Mouse (Mus musculus): ENCODE results near the gene Tanc2. TPM values are rescaled to one million over a fixed set of nuclear protein-coding genes. Genes with fewer than 3 reads are reported as not detected.

Tanc2 gene
- polyA plus RNA-seq, 2 experiments = 11.2 to 13.0 TPM

DNA sequence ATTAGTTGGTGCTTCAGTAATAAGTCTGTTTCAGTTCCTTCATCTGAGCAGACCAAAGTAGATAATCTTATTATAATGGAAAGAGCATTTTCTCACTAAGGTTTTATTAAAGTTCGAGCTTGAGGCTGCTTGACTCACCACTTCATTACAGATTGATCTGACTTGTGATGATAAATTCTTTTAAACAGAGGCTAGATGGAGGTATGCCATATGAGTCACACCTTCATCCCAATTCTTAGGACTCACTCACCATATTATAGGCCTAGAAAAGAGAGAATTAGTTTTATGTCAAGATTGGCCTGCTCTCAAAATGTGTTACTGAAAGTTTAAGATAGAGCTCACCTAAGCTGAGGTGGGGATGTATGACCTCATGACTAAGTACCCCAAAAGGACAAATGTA lies 153.4 kb downstream of the Tanc2 start:
- Histone ChIP-seq H3K4me2 (replicated peaks; ENCODE audit: low read depth, low read length, severe bottlenecking) (no peak overlapping the region), H3K27ac (replicated peaks; ENCODE audit: low read depth, low read length) (no peak overlapping the region), H3K4me1 (ENCODE audit: control insufficient read depth, insufficient read depth, low read length) (no peaks in the 10 kb centered on the region), H3K36me3 (ENCODE audit: control insufficient read depth, insufficient read depth, low read length) (no peaks in the 10 kb centered on the region), H3K4me3 (replicated peaks; ENCODE audit: low read length) (no peak overlapping the region), H3K27me3 (ENCODE audit: control insufficient read depth, insufficient read depth, low read length) (no peaks in the 10 kb centered on the region), H3K9ac (ENCODE audit: low read depth, low read length, severe bottlenecking) (no peak overlapping the region), H3K9me3 (ENCODE audit: control insufficient read depth, low read length) (no peaks in the 10 kb centered on the region)
- TF ChIP-seq POLR2A (IDR thresholded peaks at IDR 0.05; ENCODE audit: borderline replicate concordance, extremely low read depth, insufficient read depth, insufficient read length) = no peak
- ATAC-seq (ENCODE audit: low FRiP score, low read depth) (no peak), DNase-seq (ENCODE audit: low spot score) (no peak)
- WGBS = 76% methylated on average over 1 of the region's 1 CpGs

DNA sequence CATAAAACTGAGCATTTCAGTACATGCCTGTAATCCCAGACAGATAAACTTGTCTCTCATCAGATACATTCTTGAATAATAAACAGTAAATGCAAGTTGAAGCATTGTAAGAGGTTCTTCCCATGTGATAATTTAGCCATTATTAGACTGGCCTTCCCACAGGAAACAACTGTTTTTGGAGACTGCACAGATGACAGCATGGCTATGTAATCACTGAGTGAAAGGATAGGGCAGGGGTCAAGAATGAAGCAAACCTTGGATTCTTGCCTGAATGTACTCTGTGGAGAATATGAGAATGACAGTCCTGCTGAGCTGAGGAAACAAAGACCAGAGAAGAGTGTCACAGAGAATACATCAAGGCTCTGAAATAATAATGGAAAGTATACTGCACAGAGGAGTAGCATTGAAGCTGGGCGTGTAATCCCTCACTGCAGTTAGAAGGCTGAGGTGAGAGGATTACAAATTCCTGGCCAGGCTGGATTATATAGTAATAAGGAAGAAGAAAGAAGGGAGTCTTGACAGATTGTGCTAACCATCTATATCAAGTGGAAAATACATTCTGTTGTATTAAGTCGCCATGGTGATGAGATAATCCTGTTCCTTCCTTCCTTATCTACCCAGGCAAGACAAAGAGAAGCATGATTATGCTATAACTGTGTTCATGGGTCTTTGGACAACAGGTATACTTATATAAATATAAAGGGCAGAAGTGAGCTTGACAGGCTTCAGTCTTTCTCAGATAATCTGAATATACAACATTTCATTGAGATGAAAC lies 159.7 kb downstream of the Tanc2 start:
- Histone ChIP-seq H3K27me3 (ENCODE audit: control insufficient read depth, insufficient read depth, low read length) (no peaks in the 10 kb centered on the region), H3K9me3 (ENCODE audit: control insufficient read depth, low read length) (no peaks in the 10 kb centered on the region), H3K4me2 (replicated peaks; ENCODE audit: low read depth, low read length, severe bottlenecking) (no peak overlapping the region), H3K36me3 (ENCODE audit: control insufficient read depth, insufficient read depth, low read length) (no peaks in the 10 kb centered on the region), H3K9ac (ENCODE audit: low read depth, low read length, severe bottlenecking) (no peak overlapping the region), H3K27ac (replicated peaks; ENCODE audit: low read depth, low read length) (no peak overlapping the region), H3K4me1 (ENCODE audit: control insufficient read depth, insufficient read depth, low read length) (no peaks in the 10 kb centered on the region), H3K4me3 (replicated peaks; ENCODE audit: low read length) (no peak overlapping the region)
- TF ChIP-seq POLR2A (IDR thresholded peaks at IDR 0.05; ENCODE audit: borderline replicate concordance, extremely low read depth, insufficient read depth, insufficient read length) = no peak
- peak; percentile 50 for DNase-seq (ENCODE audit: low spot score)
- 0 out of 2 replicates have a peak, but pooled peaks have one; percentile 19 for ATAC-seq (ENCODE audit: low FRiP score, low read depth)
- 80% methylated on average over 2 of the region's 2 CpGs for WGBS

DNA sequence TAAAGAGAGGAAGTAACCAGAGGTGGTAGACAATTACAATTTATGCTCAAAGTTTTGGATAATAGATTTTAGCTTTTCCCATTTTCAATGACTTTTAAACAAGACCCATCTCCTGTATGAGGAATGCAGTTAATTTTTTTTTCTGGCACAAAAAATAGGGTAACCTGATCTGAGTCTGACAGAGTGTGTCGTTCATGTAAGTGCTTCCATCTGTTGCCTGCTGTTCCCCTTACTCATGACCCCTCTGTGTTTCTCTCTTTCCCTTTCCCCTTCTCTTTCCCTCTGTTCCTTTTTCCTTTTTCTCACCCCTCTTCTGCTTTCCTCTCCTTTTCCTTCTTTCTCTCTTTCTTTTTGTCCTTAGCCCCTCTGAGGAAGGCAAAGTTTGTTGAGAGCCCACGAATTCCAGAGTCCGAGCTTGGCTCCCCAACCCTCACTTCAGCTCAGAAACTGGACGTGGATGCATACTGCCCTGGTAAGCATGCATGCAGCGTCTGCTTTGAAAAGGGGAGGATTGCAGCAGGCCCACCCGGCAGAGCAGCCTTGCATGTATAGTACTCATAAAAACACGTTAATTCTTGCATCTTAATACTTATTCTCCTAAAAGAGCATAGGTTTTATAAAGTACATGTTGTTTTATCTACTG lies 168.9 kb downstream of the Tanc2 start:
- H3K4me3 ChIP-seq (replicated peaks; ENCODE audit: low read length) = 0 out of 2 replicates have a peak overlapping the region, but pooled peaks have one; percentile 7
- peak; percentile 75 for ATAC-seq (ENCODE audit: low FRiP score, low read depth)

DNA sequence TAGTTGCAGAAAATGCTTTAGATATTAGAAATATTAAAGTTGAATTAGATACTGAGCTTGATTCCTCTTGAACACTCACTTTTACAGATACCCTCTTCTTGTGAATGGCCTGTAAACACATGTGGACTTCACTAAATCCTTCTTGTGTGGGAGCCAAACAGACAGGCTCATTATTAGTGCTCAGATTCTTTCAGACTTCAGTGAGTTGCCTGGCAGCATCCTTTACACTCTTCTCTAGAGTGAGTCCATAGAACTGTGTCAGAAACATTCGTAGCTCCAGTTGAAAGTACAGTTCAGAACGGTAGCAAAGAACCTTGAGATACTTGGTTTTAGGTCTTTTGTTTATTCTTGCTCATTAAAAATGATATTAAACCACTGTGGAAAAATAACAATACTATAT lies 169.6 kb downstream of the Tanc2 start:
- no peak overlapping the region for H3K27ac ChIP-seq (replicated peaks; ENCODE audit: low read depth, low read length)
- no peak for TF ChIP-seq POLR2A (IDR thresholded peaks at IDR 0.05; ENCODE audit: borderline replicate concordance, extremely low read depth, insufficient read depth, insufficient read length)
- 63% methylated on average over 2 of the region's 2 CpGs for WGBS
- H3K27me3 ChIP-seq (ENCODE audit: control insufficient read depth, insufficient read depth, low read length) = no peaks in the 10 kb centered on the region
- DNase-seq (ENCODE audit: low spot score) (no peak), ATAC-seq (ENCODE audit: low FRiP score, low read depth) (no peak)
- 0 out of 2 replicates have a peak overlapping the region, but pooled peaks have one; percentile 4 for H3K4me2 ChIP-seq (replicated peaks; ENCODE audit: low read depth, low read length, severe bottlenecking)
- H3K9ac ChIP-seq (ENCODE audit: low read depth, low read length, severe bottlenecking) = no peak overlapping the region
- no peaks in the 10 kb centered on the region for H3K9me3 ChIP-seq (ENCODE audit: control insufficient read depth, low read length)
- H3K36me3 ChIP-seq (ENCODE audit: control insufficient read depth, insufficient read depth, low read length) = no peaks in the 10 kb centered on the region
- H3K4me3 ChIP-seq (replicated peaks; ENCODE audit: low read length) = no peak overlapping the region
- H3K4me1 ChIP-seq (ENCODE audit: control insufficient read depth, insufficient read depth, low read length) = peaks cover 10% of the 10 kb centered on the region; the same call in 1 of the 2 replicates

More for the DNA sequence above, 168.9 kb downstream of the Tanc2 start:
- Histone ChIP-seq H3K4me1 (ENCODE audit: control insufficient read depth, insufficient read depth, low read length) (peaks cover 10% of the 10 kb centered on the region; the same call in 1 of the 2 replicates), H3K9me3 (ENCODE audit: control insufficient read depth, low read length) (no peaks in the 10 kb centered on the region), H3K27me3 (ENCODE audit: control insufficient read depth, insufficient read depth, low read length) (no peaks in the 10 kb centered on the region), H3K9ac (ENCODE audit: low read depth, low read length, severe bottlenecking) (no peak overlapping the region), H3K27ac (replicated peaks; ENCODE audit: low read depth, low read length) (peak overlapping the region; percentile 63), H3K4me2 (replicated peaks; ENCODE audit: low read depth, low read length, severe bottlenecking) (peak overlapping the region; percentile 29), H3K36me3 (ENCODE audit: control insufficient read depth, insufficient read depth, low read length) (no peaks in the 10 kb centered on the region)
- TF ChIP-seq POLR2A (IDR thresholded peaks at IDR 0.05; ENCODE audit: borderline replicate concordance, extremely low read depth, insufficient read depth, insufficient read length) = no peak
- WGBS = 21% methylated on average over 7 of the region's 7 CpGs
- peak; percentile 69 for DNase-seq (ENCODE audit: low spot score)

DNA sequence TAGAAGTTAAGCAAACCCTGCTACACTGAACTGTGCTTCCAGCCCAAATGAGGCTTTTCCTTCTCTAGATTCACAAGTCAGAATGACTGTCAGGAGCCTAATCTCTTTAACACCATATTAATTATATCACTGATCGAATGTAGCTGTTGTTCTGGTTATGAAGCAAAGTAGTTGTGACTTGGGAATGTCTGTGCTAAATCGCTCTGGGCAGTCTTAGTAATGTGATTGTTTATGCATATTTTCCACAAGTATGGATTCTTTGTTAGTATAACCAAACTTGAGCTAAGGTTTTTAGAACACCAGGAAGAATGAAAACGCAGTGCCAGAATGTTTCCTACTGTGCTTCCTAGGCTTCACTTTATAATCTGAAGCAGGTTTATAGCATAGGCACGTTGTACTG lies 170.6 kb downstream of the Tanc2 start:
- Histone ChIP-seq H3K4me1 (ENCODE audit: control insufficient read depth, insufficient read depth, low read length) (peaks cover 10% of the 10 kb centered on the region; the same call in 1 of the 2 replicates), H3K36me3 (ENCODE audit: control insufficient read depth, insufficient read depth, low read length) (no peaks in the 10 kb centered on the region), H3K27ac (replicated peaks; ENCODE audit: low read depth, low read length) (no peak overlapping the region), H3K9ac (ENCODE audit: low read depth, low read length, severe bottlenecking) (no peak overlapping the region), H3K9me3 (ENCODE audit: control insufficient read depth, low read length) (no peaks in the 10 kb centered on the region), H3K4me2 (replicated peaks; ENCODE audit: low read depth, low read length, severe bottlenecking) (no peak overlapping the region), H3K4me3 (replicated peaks; ENCODE audit: low read length) (no peak overlapping the region), H3K27me3 (ENCODE audit: control insufficient read depth, insufficient read depth, low read length) (no peaks in the 10 kb centered on the region)
- 38% methylated on average over 4 of the region's 4 CpGs for WGBS
- DNase-seq (ENCODE audit: low spot score) = no peak
- no peak for ATAC-seq (ENCODE audit: low FRiP score, low read depth)
- no peak for TF ChIP-seq POLR2A (IDR thresholded peaks at IDR 0.05; ENCODE audit: borderline replicate concordance, extremely low read depth, insufficient read depth, insufficient read length)
